Mouse (Mus musculus) embryonic facial prominence, embryonic 14.5 days (tissue): ENCODE results near the gene Ulk3. TPM values are rescaled to one million over a fixed set of nuclear protein-coding genes. Genes with fewer than 3 reads are reported as not detected.

Experiments used
- ATAC-seq: fragments of 200-750 bp; cut with Nextera tagmentation; 2 replicates; pipeline ENCODE4 v1.8.0; 2017; ENCODE audit warnings: low read depth, moderate number of reproducible peaks, moderate TSS enrichment
- DNase-seq: peaks from one replicate; pipeline ENCODE4 v3.0.0-alpha.2; 2015; ENCODE audit warnings: low spot score
- H3K27ac ChIP-seq: fragments of 300-500 bp; sonication (generic); replicated peaks from 2 replicates; pipeline ENCODE4 v1.5.1; 2014; ENCODE audit warnings: low read depth, mild to moderate bottlenecking, low read length, moderate library complexity
- H3K27me3 ChIP-seq: fragments of 300-500 bp; sonication (generic); replicated peaks from 2 replicates; pipeline ENCODE4 v1.6.1; 2014; ENCODE audit warnings: low read length; ENCODE audit not compliant: control insufficient read depth, insufficient read depth
- H3K36me3 ChIP-seq: fragments of 300-500 bp; sonication (generic); 2 replicates; pipeline ENCODE4 v1.6.1; 2014; ENCODE audit warnings: low read length, mixed read lengths; ENCODE audit not compliant: control insufficient read depth, insufficient read depth
- H3K4me1 ChIP-seq: fragments of 300-500 bp; sonication (generic); 2 replicates; pipeline ENCODE4 v1.6.1; 2014; ENCODE audit warnings: antibody characterized with exemption, low read length; ENCODE audit not compliant: control insufficient read depth, insufficient read depth
- H3K4me2 ChIP-seq: fragments of 300-500 bp; sonication (generic); 2 replicates; pipeline ENCODE4 v1.6.1; 2014; ENCODE audit warnings: low read depth, mild to moderate bottlenecking, low read length, moderate library complexity, mixed read lengths
- H3K4me3 ChIP-seq: fragments of 300-500 bp; sonication (generic); 2 replicates; pipeline ENCODE4 v1.5.1; 2014; ENCODE audit warnings: low read depth, mild to moderate bottlenecking, low read length
- H3K9ac ChIP-seq: fragments of 300-500 bp; sonication (generic); 2 replicates; pipeline ENCODE4 v1.6.1; 2014; ENCODE audit warnings: low read depth, mild to moderate bottlenecking, low read length, moderate library complexity, mixed read lengths
- H3K9me3 ChIP-seq: fragments of 300-500 bp; sonication (generic); 2 replicates; pipeline ENCODE4 v1.6.1; 2016; ENCODE audit warnings: low read length; ENCODE audit not compliant: control insufficient read depth
- WGBS: fragments of 180-500 bp; shearing (Covaris S2); extraction: QIAGEN DNeasy Blood & Tissue Kit; methylation state at CpG from one replicate; pipeline ENCODE4 v1.1.7; 2014; 5-methylcytosine and 5-hydroxymethylcytosine counted together
- polyA plus RNA-seq: library from polyadenylated mRNA; unstranded; fragments of >200 nt; fragmentation: Nextera tagmentation; extraction: Ambion mirVana; gene quantifications from 2 replicates; pipeline ENCODE4 v1.2.1, GENCODE M21; 2014

Gene Ulk3
- polyA plus RNA-seq, 1 experiment from 2014 or later: 9.4 TPM

- no peak overlapping the region for H3K4me3 ChIP-seq
- 93% methylated on average over 17 of the region's 17 CpGs for WGBS
- no peaks in the 10 kb centered on the region for H3K27me3 ChIP-seq
- no peak overlapping the region for H3K9ac ChIP-seq
- no peaks in the 10 kb centered on the region for H3K4me1 ChIP-seq
- no peak for ATAC-seq
- DNase-seq: no peak
- no peaks in the 10 kb centered on the region for H3K9me3 ChIP-seq
- H3K27ac ChIP-seq: no peak overlapping the region
- H3K36me3 ChIP-seq: peaks cover 72% of the 10 kb centered on the region
- no peak overlapping the region for H3K4me2 ChIP-seq
These were observed 37.9 kb downstream of the Ulk3 start for GRCm38 (mm10) chr9:57627191-57627590.

GRCm38 (mm10) chr9:57627892-57628291 is 38.6 kb downstream of the Ulk3 start:
- H3K36me3 ChIP-seq: peaks cover 72% of the 10 kb centered on the region
- no peaks in the 10 kb centered on the region for H3K4me1 ChIP-seq
- H3K9me3 ChIP-seq: no peaks in the 10 kb centered on the region
- H3K27ac ChIP-seq: no peak overlapping the region
- ATAC-seq (no peak), DNase-seq (no peak)
- H3K4me3 ChIP-seq: no peak overlapping the region
- WGBS: 90% methylated on average over 11 of the region's 11 CpGs
- no peak overlapping the region for H3K4me2 ChIP-seq
- H3K9ac ChIP-seq: no peak overlapping the region
- no peaks in the 10 kb centered on the region for H3K27me3 ChIP-seq

GRCm38 (mm10) chr9:57628717-57629116 is 39.5 kb downstream of the Ulk3 start:
- H3K9ac ChIP-seq: no peak overlapping the region
- no peaks in the 10 kb centered on the region for H3K4me1 ChIP-seq
- no peaks in the 10 kb centered on the region for H3K27me3 ChIP-seq
- 94% methylated on average over 12 of the region's 12 CpGs for WGBS
- H3K4me2 ChIP-seq: no peak overlapping the region
- peaks cover 72% of the 10 kb centered on the region for H3K36me3 ChIP-seq
- H3K9me3 ChIP-seq: no peaks in the 10 kb centered on the region
- ATAC-seq: no peak
- DNase-seq: no peak
- no peak overlapping the region for H3K27ac ChIP-seq
- no peak overlapping the region for H3K4me3 ChIP-seq

- peaks cover 72% of the 10 kb centered on the region for H3K36me3 ChIP-seq
- ATAC-seq (peak; percentile 70), DNase-seq (peak; percentile 65)
- H3K4me3 ChIP-seq: no peak overlapping the region
- WGBS: 66% methylated on average over 14 of the region's 14 CpGs
- no peak overlapping the region for H3K9ac ChIP-seq
- no peaks in the 10 kb centered on the region for H3K4me1 ChIP-seq
- H3K27ac ChIP-seq: no peak overlapping the region
- no peaks in the 10 kb centered on the region for H3K9me3 ChIP-seq
- no peak overlapping the region for H3K4me2 ChIP-seq
- no peaks in the 10 kb centered on the region for H3K27me3 ChIP-seq
These were observed 40.0 kb downstream of the Ulk3 start for GRCm38 (mm10) chr9:57629118-57629874.

GRCm38 (mm10) chr9:57633481-57634024 is 44.3 kb downstream of the Ulk3 start:
- ATAC-seq: no peak

GRCm38 (mm10) chr9:57637272-57637671 is 48.0 kb downstream of the Ulk3 start:
- Histone ChIP-seq H3K27me3 (no peaks in the 10 kb centered on the region), H3K4me1 (peaks cover 38% of the 10 kb centered on the region), H3K36me3 (0 out of 2 replicates have a peak, but pooled peaks cover 11% of the 10 kb centered on the region), H3K9ac (no peak overlapping the region), H3K4me2 (peak overlapping the region; percentile 49; the same call in 1 of the 2 replicates), H3K27ac (peak overlapping the region; percentile 88), H3K9me3 (no peaks in the 10 kb centered on the region), H3K4me3 (no peak overlapping the region)
- ATAC-seq (0 out of 2 replicates have a peak, but pooled peaks have one; percentile 5), DNase-seq (no peak)
- WGBS: 34% methylated on average over 3 of the region's 3 CpGs

More at GRCm38 (mm10) chr9:57633481-57634024, 44.3 kb downstream of the Ulk3 start:
- Histone ChIP-seq H3K4me3 (no peak overlapping the region), H3K4me2 (no peak overlapping the region), H3K27ac (no peak overlapping the region), H3K4me1 (peaks cover 11% of the 10 kb centered on the region), H3K9ac (no peak overlapping the region), H3K36me3 (peaks cover 34% of the 10 kb centered on the region), H3K27me3 (no peaks in the 10 kb centered on the region), H3K9me3 (no peaks in the 10 kb centered on the region)
- 51% methylated on average over 4 of the region's 4 CpGs for WGBS
- no peak for DNase-seq

GRCm38 (mm10) chr9:57637741-57638322 is 48.6 kb downstream of the Ulk3 start:
- Histone ChIP-seq H3K27me3 (no peaks in the 10 kb centered on the region), H3K9me3 (no peaks in the 10 kb centered on the region), H3K36me3 (0 out of 2 replicates have a peak, but pooled peaks cover 11% of the 10 kb centered on the region), H3K4me2 (peak overlapping the region; percentile 49), H3K4me3 (no peak overlapping the region), H3K9ac (peak overlapping the region; percentile 50; the same call in 1 of the 2 replicates), H3K4me1 (peaks cover 39% of the 10 kb centered on the region), H3K27ac (peak overlapping the region; percentile 88)
- peak; percentile 69 for DNase-seq
- peak; percentile 38; the same call in 1 of the 2 replicates for ATAC-seq
- WGBS: 16% methylated on average over 6 of the region's 6 CpGs

GRCm38 (mm10) chr9:57638651-57639459 is 49.6 kb downstream of the Ulk3 start:
- H3K4me3 ChIP-seq: no peak overlapping the region
- 0 out of 2 replicates have a peak, but pooled peaks cover 11% of the 10 kb centered on the region for H3K36me3 ChIP-seq
- ATAC-seq: no peak
- H3K9me3 ChIP-seq: no peaks in the 10 kb centered on the region
- peak; percentile 38 for DNase-seq
- H3K27me3 ChIP-seq: no peaks in the 10 kb centered on the region
- H3K9ac ChIP-seq: peak overlapping the region; percentile 50
- H3K27ac ChIP-seq: peak overlapping the region; percentile 88
- 14% methylated on average over 8 of the region's 8 CpGs for WGBS
- H3K4me1 ChIP-seq: peaks cover 49% of the 10 kb centered on the region
- H3K4me2 ChIP-seq: peak overlapping the region; percentile 49
